Mouse (Mus musculus): ENCODE measurements around the gene Slc24a3.
A peak's percentile ranks its signal among the peaks of the same experiment; 100 is the strongest.

The Slc24a3 gene

DNA sequence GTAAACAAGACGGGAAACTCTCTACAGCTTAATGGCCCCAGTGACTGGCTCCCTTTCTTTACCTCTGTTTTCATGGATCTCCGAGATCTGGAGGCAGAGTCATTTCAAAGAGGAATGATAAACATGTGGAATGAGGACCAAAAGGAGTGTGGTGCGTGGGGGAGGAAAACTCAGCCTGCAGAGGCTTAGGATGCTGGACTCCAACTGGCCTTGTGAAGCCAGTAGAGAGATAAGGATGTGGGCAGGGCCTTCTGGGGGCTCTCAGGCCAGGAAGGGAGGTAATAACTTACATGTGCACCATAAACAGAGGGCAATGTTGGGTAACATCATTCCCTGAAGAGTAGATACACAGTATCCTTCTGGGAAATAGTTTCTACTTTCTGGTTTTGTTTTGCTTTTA, 515.4 kb downstream of the Slc24a3 start:
- no peak for DNase-seq (ENCODE audit: low read depth, low spot score)

DNA sequence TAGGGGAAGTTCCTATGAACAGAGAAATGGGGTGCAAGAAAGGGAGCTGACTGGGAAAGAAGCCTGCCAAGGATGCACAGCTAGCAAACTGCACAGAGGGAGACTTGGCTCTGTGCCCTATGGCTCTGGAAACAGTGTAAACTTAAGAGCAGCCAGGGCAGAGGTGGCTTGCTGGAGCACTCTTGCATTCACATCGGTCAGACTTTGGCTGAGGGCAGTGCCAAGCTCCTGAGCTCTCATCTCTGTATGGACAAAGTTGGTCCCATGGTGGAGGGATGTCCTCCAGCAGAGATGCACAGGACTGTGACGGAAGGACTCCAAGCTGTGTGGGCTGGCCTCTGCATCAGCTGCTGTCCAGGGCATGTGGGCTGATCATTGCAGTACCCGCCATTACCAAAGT, 516.0 kb downstream of the Slc24a3 start:
- DNase-seq (ENCODE audit: low read depth, low spot score) = no peak

- DNase-seq (ENCODE audit: low read depth, low spot score) = peak; percentile 69
Measured at GRCm38 (mm10) chr2:145684151-145684550, 516.6 kb downstream of the Slc24a3 start.

- no peak for DNase-seq (ENCODE audit: low read depth, low spot score)
Measured at GRCm38 (mm10) chr2:145684891-145685290, 517.3 kb downstream of the Slc24a3 start.

- no peak for DNase-seq (ENCODE audit: low read depth, low spot score)
Measured at GRCm38 (mm10) chr2:145686017-145686416, 518.5 kb downstream of the Slc24a3 start.

DNA sequence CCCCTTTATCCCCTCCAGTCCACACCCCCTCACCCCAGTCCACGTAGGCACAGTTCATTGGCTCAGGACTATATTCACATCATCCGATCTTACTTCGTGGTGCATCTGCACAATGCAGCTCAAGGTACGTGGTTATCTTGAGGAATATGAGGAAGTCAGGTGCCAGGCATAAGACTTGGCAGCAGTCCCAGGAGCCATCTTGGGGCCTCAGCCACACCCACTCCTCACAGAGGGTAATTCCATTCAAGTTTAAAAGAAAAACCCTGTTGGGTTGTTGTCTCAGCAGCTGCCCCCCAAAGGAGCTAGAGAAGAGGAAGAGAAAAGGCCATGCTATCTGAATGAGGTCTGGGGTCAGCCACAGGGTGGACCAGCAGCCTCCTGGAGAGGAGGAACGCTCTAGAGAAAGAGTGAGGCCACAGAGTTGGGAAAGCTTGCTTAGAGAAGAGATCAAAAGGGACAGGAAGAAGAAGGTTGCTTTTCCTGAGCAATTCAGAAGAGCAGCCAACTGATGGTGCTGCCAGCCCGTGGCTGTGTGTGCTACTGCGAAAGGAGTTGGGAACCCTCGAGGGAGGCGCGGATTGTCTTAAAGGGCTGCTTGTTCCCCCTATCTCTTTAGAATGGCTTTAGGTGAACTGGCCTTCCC, 523.9 kb downstream of the Slc24a3 start:
- no peak for DNase-seq (ENCODE audit: low read depth, low spot score)
